ENCODE assay signal across 9 mouse cellular contexts in the genomic region with DNA sequence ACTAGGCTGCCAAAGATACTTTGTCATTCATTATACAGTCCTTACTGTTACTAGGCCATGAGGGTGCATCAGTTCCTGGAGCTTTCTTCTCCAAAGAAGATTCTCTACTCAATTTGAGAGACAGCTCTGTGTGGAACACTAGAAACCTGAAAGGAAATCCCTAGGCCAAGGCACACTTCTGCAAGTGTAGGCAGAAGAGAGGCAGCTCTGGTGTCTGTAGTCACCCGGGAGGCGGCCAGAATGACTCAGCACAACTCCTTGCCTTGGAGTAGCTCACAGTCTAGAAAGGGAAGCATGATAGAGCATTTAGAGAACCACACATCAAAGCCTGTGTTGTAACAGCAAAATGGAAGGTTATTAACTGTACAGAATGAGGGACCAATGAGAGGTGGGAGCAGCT.
DNase-seq lines count a peak whose midpoint lies in the region; ATAC-seq and TF ChIP-seq lines count a peak whose summit lies in the region.
"Had no signal": no experiment of that assay in that cellular context is flagged by ENCODE, and none has a peak within 500 bp of the region (broad histone marks: within the 10 kb centered on the region; RNA-seq: fewer than 3 reads in every experiment).

No protein-coding gene starts in this region.

- intact Hi-C loops in left cerebral cortex, adult 2 months (cut with DNase I): no loop called here

- H3K27ac ChIP-seq in forebrain, embryonic 10.5 days: 0 out of 2 replicates have a peak overlapping the region, but pooled peaks have one; percentile 12
- H3K27ac ChIP-seq in forebrain, embryonic 15.5 days (replicated peaks): no peak overlapping the region
- H3K27ac ChIP-seq in CH12.LX (ENCODE audit: insufficient read depth, low read depth): no peak overlapping the region
- H3K27ac ChIP-seq in embryonic fibroblast, embryonic 13.5 days (ENCODE audit: insufficient read depth, low read length): peak overlapping the region; percentile 88
- peak overlapping the region; percentile 50; the same call in 1 of the 2 replicates for H3K27ac ChIP-seq in left cerebral cortex, adult 2 months
- H3K27ac ChIP-seq: limb, embryonic 13.5 days had no signal

- dilution Hi-C loops in CH12.LX (cut with MboI; ENCODE audit: extremely low pct_ligation_motif_present, extremely low pct_unique_long_range_greater_than_20kb, low sequenced_read_pairs): no loop called here

- no peak for TF ChIP-seq RAD21 in CH12.LX (IDR thresholded peaks at IDR 0.05; ENCODE audit: low read depth, low read length)

- no peak for TF ChIP-seq CTCF in CH12.LX (conservative IDR thresholded peaks at IDR 0.05 in 1 of 2, IDR thresholded peaks at IDR 0.05 in 1 of 2; ENCODE audit: low read depth in 2 of 2, low read length in 2 of 2)
- no peak for TF ChIP-seq CTCF in embryonic fibroblast, embryonic 13.5 days (IDR thresholded peaks at IDR 0.05; ENCODE audit: borderline replicate concordance, insufficient read depth, low read length)
- TF ChIP-seq CTCF in left cerebral cortex, adult 2 months (IDR thresholded peaks at IDR 0.05): no peak

- peaks cover 22% of the 10 kb centered on the region for H3K4me1 ChIP-seq in forebrain, embryonic 10.5 days
- no peaks in the 10 kb centered on the region for H3K4me1 ChIP-seq in forebrain, embryonic 15.5 days
- peaks cover 3 to 18% of the 10 kb centered on the region in 2 experiments; a peak in 3 of 4 replicates for H3K4me1 ChIP-seq in CH12.LX (ENCODE audit: control insufficient read depth in 1 of 2, insufficient read depth in 2 of 2)
- H3K4me1 ChIP-seq in embryonic fibroblast, embryonic 13.5 days (ENCODE audit: control insufficient read depth, insufficient read depth, low read length): peaks cover 8% of the 10 kb centered on the region; the same call in 1 of the 2 replicates
- H3K4me1 ChIP-seq: limb, embryonic 13.5 days had no signal

- TF ChIP-seq POLR2A in CH12.LX (IDR thresholded peaks at IDR 0.05; ENCODE audit: low read depth, low read length): no peak
- TF ChIP-seq POLR2A in embryonic fibroblast, embryonic 13.5 days (IDR thresholded peaks at IDR 0.05; ENCODE audit: low read depth, low read length): no peak

- in situ Hi-C loops in CH12.LX (cut with MboI; ENCODE audit: low pct_ligation_motif_present, low pct_unique_long_range_greater_than_20kb, low sequenced_read_pairs): no loop called here

- no peak overlapping the region for H3K4me3 ChIP-seq in forebrain, embryonic 10.5 days
- H3K4me3 ChIP-seq in forebrain, embryonic 15.5 days: no peak overlapping the region
- H3K4me3 ChIP-seq in CH12.LX (replicated peaks in 1 of 3; ENCODE audit: low read depth in 2 of 3, low read length in 2 of 3, poor library complexity in 1 of 3): no peak overlapping the region
- no peak overlapping the region for H3K4me3 ChIP-seq in embryonic fibroblast, embryonic 13.5 days (ENCODE audit: insufficient read depth, low read length)
- H3K4me3 ChIP-seq in left cerebral cortex, adult 2 months: no peak overlapping the region
- H3K4me3 ChIP-seq: limb, embryonic 13.5 days had no signal

- 81% methylated on average over 2 of the region's 2 CpGs for WGBS in forebrain, embryonic 10.5 days
- 83% methylated on average over 2 of the region's 2 CpGs for WGBS in forebrain, embryonic 15.5 days

- H3K9me3 ChIP-seq in forebrain, embryonic 10.5 days: no peaks in the 10 kb centered on the region
- H3K9me3 ChIP-seq in forebrain, embryonic 15.5 days: no peaks in the 10 kb centered on the region
- H3K9me3 ChIP-seq in CH12.LX (replicated peaks; ENCODE audit: low read length): no peaks in the 10 kb centered on the region
- H3K9me3 ChIP-seq: limb, embryonic 13.5 days had no signal

- H3K79me2 ChIP-seq in CH12.LX (replicated peaks; ENCODE audit: control insufficient read depth, extremely low read depth, insufficient read depth, poor library complexity, severe bottlenecking): no peaks in the 10 kb centered on the region

- no peak for ATAC-seq in forebrain, embryonic 15.5 days (replicated peaks)

- no peak overlapping the region for H3K9ac ChIP-seq in forebrain, embryonic 15.5 days (replicated peaks)
- H3K9ac ChIP-seq in CH12.LX (ENCODE audit: insufficient read depth, low read depth): no peak overlapping the region
- H3K9ac ChIP-seq: limb, embryonic 13.5 days had no signal

- H3K36me3 ChIP-seq in forebrain, embryonic 10.5 days (replicated peaks): peaks cover 99% of the 10 kb centered on the region
- 0 out of 2 replicates have a peak, but pooled peaks cover 5% of the 10 kb centered on the region for H3K36me3 ChIP-seq in forebrain, embryonic 15.5 days
- peaks cover 0 to 5% of the 10 kb centered on the region in 2 experiments for H3K36me3 ChIP-seq in CH12.LX (replicated peaks in 1 of 2; ENCODE audit: control insufficient read depth in 1 of 2, insufficient read depth in 1 of 2, low read length in 1 of 2)

- no peaks in the 10 kb centered on the region for H3K27me3 ChIP-seq in forebrain, embryonic 10.5 days (ENCODE audit: poor library complexity, severe bottlenecking)
- H3K27me3 ChIP-seq in forebrain, embryonic 15.5 days: no peaks in the 10 kb centered on the region
- H3K27me3 ChIP-seq in CH12.LX (replicated peaks): no peaks in the 10 kb centered on the region
- H3K27me3 ChIP-seq: limb, embryonic 13.5 days had no signal

- no peak overlapping the region for H3K4me2 ChIP-seq in forebrain, embryonic 15.5 days (replicated peaks)
- no peak overlapping the region for H3K4me2 ChIP-seq in CH12.LX (ENCODE audit: insufficient read depth, low read depth, poor library complexity, severe bottlenecking)
- H3K4me2 ChIP-seq: limb, embryonic 13.5 days had no signal

- peak; percentile 33; the same call in 1 of the 2 replicates for TF ChIP-seq EP300 in CH12.LX (IDR thresholded peaks at IDR 0.05; ENCODE audit: low read length)

- DNase-seq in forebrain, embryonic 10.5 days (ENCODE audit: extremely low spot score, low spot score): no peak
- DNase-seq in CH12.LX (ENCODE audit: extremely low read depth): peak; percentile 73
- peak; percentile 47 to 51 for DNase-seq in left cerebral cortex, adult 2 months (ENCODE audit: extremely low spot score in 1 of 2, low spot score in 2 of 2)
- peak; percentile 31 to 45 for DNase-seq in monocyte, adult 2 months (ENCODE audit: low read depth in 1 of 2, low spot score in 2 of 2)
- DNase-seq in cerebellum, adult 11 months: no peak
- no peak for DNase-seq in cerebellum, adult 11-12 months

TF ChIP-seq in CH12.LX, 34 proteins besides CTCF, POLR2A, EP300 and RAD21:
- TF ChIP-seq HCFC1 (IDR thresholded peaks at IDR 0.05; ENCODE audit: low read depth, low read length) (no peak), MAFK (IDR thresholded peaks at IDR 0.05; ENCODE audit: insufficient replicate concordance, low read length) (peak; percentile 88), IRF4 (IDR thresholded peaks at IDR 0.05; ENCODE audit: low read depth, low read length) (peak; percentile 44; the same call in 1 of the 2 replicates), JUND (conservative IDR thresholded peaks at IDR 0.05; ENCODE audit: low read depth, low read length) (0 out of 2 replicates have a peak, but pooled peaks have one; percentile 30), ETS1 (conservative IDR thresholded peaks at IDR 0.05; ENCODE audit: low read depth, low read length) (peak; percentile 25; the same call in 1 of the 2 replicates), BHLHE40 (IDR thresholded peaks at IDR 0.05; ENCODE audit: low read depth, low read length) (peak; percentile 34; the same call in 1 of the 2 replicates)

Comparison
In these comparisons a context has a peak if more than half of its experiments do, and no peak if none do; other contexts are left out.
1. H3K27ac ChIP-seq: peak in forebrain, embryonic 10.5 days (single experiment), embryonic fibroblast, embryonic 13.5 days (single experiment) and left cerebral cortex, adult 2 months (single experiment); none in forebrain, embryonic 15.5 days (single experiment) and CH12.LX (single experiment).
2. DNase-seq: peak in CH12.LX (single experiment), left cerebral cortex, adult 2 months (2 of 2) and monocyte, adult 2 months (2 of 2); none in forebrain, embryonic 10.5 days (single experiment), cerebellum, adult 11 months (single experiment) and cerebellum, adult 11-12 months (single experiment).